Mouse (Mus musculus) neural tube, embryonic 15.5 days (tissue): Measurements from ENCODE around the gene Odf3l1. TPM values are rescaled to one million over a fixed set of nuclear protein-coding genes. Genes with fewer than 3 reads are reported as not detected.

Source experiments
- ATAC-seq: fragments of 200-750 bp; cut with Nextera tagmentation; 2 replicates; pipeline ENCODE4 v1.8.0; 2017; ENCODE audit warnings: mild to moderate bottlenecking, moderate TSS enrichment, moderate library complexity; ENCODE audit not compliant: low FRiP score
- H3K27ac ChIP-seq: fragments of 300-500 bp; sonication (generic); replicated peaks from 2 replicates; pipeline ENCODE4 v1.5.1; 2015; ENCODE audit warnings: mild to moderate bottlenecking, inconsistent platforms
- H3K27me3 ChIP-seq: fragments of 300-500 bp; sonication (generic); replicated peaks from 2 replicates; pipeline ENCODE4 v1.6.1; 2015; ENCODE audit warnings: inconsistent platforms
- H3K36me3 ChIP-seq: fragments of 300-500 bp; sonication (generic); 2 replicates; pipeline ENCODE4 v1.6.1; 2015; ENCODE audit warnings: inconsistent platforms
- H3K4me1 ChIP-seq: fragments of 300-500 bp; sonication (generic); 2 replicates; pipeline ENCODE4 v1.6.1; 2015; ENCODE audit warnings: inconsistent platforms
- H3K4me2 ChIP-seq: fragments of 300-500 bp; sonication (generic); 2 replicates; pipeline ENCODE4 v1.6.1; 2015; ENCODE audit warnings: inconsistent platforms, mild to moderate bottlenecking, moderate library complexity
- H3K4me3 ChIP-seq: fragments of 300-500 bp; sonication (generic); replicated peaks from 2 replicates; pipeline ENCODE4 v1.5.1; 2015; ENCODE audit warnings: mild to moderate bottlenecking, inconsistent platforms
- H3K9ac ChIP-seq: fragments of 300-500 bp; sonication (generic); replicated peaks from 2 replicates; pipeline ENCODE4 v1.6.1; 2015; ENCODE audit warnings: mild to moderate bottlenecking, inconsistent platforms
- H3K9me3 ChIP-seq: fragments of 300-500 bp; sonication (generic); replicated peaks from 2 replicates; pipeline ENCODE4 v1.6.1; 2016; ENCODE audit warnings: inconsistent platforms
- WGBS: fragments of 180-500 bp; shearing (Covaris S2); methylation state at CpG from one replicate; pipeline ENCODE4 v1.1.7; 2015; ENCODE audit warnings: mixed read lengths; 5-methylcytosine and 5-hydroxymethylcytosine counted together
- polyA plus RNA-seq: library from polyadenylated mRNA; unstranded; fragments of >200 nt; fragmentation: Nextera tagmentation; extraction: Ambion mirVana; gene quantifications from 2 replicates; pipeline ENCODE4 v1.2.1, GENCODE M21; 2015

Gene Odf3l1
- polyA plus RNA-seq, 1 experiment from 2014 or later: 0.28 TPM

DNA sequence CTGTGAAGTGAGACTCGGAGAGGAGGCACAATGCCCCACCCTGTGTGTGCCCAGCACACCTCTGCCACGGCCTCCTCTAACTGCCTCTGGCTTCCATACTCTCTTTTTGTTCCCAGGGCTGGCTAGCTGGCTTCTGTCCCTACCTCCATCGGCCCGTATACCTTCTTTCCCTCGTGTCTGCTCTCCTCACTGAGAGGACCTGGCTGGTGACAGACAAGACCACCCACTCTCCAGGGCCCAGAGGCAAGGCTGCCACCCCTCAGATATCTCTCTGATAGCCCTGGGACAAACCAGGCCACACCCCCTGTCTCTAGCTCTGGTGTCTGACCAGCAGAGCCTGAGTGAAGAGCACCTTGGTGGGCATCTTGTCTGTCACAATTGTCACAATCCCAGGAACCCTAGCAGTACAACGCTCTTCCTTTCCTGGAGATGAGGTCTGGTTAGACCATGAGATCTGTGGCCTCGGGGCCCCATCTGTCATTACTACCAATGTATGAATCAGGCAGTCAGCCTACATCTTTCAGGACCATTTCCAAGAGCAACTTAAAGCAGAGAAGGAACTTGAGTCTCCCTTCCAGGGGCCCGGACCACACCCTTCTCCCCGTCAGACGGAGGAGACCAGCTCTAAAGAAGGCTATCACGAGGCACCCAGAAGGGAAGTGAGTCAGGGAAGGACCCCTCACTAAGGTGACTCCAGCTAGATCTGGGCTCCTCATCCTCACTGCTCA is 1.4 kb upstream of the Odf3l1 start:
- no peak overlapping the region for H3K27ac ChIP-seq
- peaks cover 35% of the 10 kb centered on the region for H3K4me1 ChIP-seq
- peak overlapping the region; percentile 36 for H3K4me3 ChIP-seq
- H3K4me2 ChIP-seq: peak overlapping the region; percentile 46
- H3K36me3 ChIP-seq: no peaks in the 10 kb centered on the region
- ATAC-seq: no peak
- H3K9me3 ChIP-seq: no peaks in the 10 kb centered on the region
- 69% methylated on average over 11 of the region's 11 CpGs for WGBS
- peaks cover 29% of the 10 kb centered on the region for H3K27me3 ChIP-seq
- H3K9ac ChIP-seq: no peak overlapping the region

GRCm38 (mm10) chr9:56864832-56865231 is 353 bp upstream of the Odf3l1 start, which contains the start of gene Cspg4:
TSS of gene Cspg4 (plus strand) at chr9:56865033.
- Histone ChIP-seq H3K36me3 (no peaks in the 10 kb centered on the region), H3K4me1 (peaks cover 27% of the 10 kb centered on the region), H3K9me3 (no peaks in the 10 kb centered on the region), H3K27ac (0 out of 2 replicates have a peak within 1 kb of the TSS, but pooled peaks have one; percentile 37), H3K9ac (no peak within 1 kb of the TSS), H3K4me2 (peak within 1 kb of the TSS; percentile 46), H3K27me3 (peaks cover 29% of the 10 kb centered on the region), H3K4me3 (peak within 1 kb of the TSS; percentile 36)
- no peak for ATAC-seq
- WGBS: 4% methylated on average over 24 of the region's 24 CpGs

DNA sequence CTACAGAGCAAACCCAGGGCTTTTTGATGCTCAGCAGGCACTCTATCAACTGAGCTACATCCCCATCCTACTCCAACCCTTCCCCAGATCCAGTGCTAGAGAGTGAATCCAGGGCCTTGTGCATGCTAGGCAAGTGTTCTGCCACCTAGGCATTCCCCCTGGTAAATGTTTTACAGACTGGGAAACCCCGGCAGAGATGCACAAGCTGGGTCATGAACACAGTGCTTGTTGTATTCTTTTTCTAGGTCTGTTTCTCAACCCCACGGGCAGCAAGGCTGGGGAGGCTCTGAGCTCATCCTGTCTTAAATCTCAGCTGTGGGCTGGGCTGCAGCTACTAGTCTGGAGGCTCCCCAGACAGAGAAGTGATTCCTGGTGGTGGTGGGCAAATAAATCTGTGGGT is 1.6 kb downstream of the Odf3l1 start:
- no peaks in the 10 kb centered on the region for H3K36me3 ChIP-seq
- WGBS: 51% methylated on average over 2 of the region's 2 CpGs

GRCm38 (mm10) chr9:56860486-56861269 is 3.8 kb downstream of the Odf3l1 start:
- Histone ChIP-seq H3K27me3 (peaks cover 20% of the 10 kb centered on the region), H3K4me1 (peaks cover 13% of the 10 kb centered on the region), H3K27ac (no peak overlapping the region), H3K9ac (no peak overlapping the region), H3K4me2 (no peak overlapping the region), H3K4me3 (no peak overlapping the region), H3K9me3 (no peaks in the 10 kb centered on the region), H3K36me3 (no peaks in the 10 kb centered on the region)
- ATAC-seq: no peak
- WGBS: 68% methylated on average over 15 of the region's 15 CpGs

More for the DNA sequence above, 1.6 kb downstream of the Odf3l1 start:
- no peak overlapping the region for H3K4me3 ChIP-seq
- H3K9me3 ChIP-seq: no peaks in the 10 kb centered on the region
- no peak overlapping the region for H3K9ac ChIP-seq
- no peak overlapping the region for H3K4me2 ChIP-seq
- H3K4me1 ChIP-seq: peaks cover 14% of the 10 kb centered on the region
- H3K27ac ChIP-seq: no peak overlapping the region
- ATAC-seq: no peak
- peaks cover 29% of the 10 kb centered on the region for H3K27me3 ChIP-seq

DNA sequence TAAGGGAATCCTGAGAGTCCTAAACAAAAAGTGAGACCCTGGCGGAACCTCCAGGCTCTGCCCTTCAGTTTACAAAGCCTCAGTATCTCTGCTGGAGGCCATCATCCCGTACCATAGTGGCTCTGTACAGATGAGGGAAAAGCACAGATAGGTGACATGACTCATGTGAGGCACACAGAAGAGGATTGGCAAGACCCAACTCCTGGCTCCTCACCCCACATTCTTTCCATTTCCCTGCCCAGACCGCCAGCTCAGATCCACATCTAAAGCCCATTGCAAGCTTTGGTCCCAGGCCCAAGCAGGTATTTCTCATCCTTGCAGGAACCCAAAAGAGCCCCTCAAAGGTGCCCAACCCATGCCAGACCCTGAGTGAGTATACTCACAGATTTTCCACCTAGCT is 4.4 kb downstream of the Odf3l1 start:
- ATAC-seq: no peak
- 77% methylated on average over 3 of the region's 3 CpGs for WGBS
- no peak overlapping the region for H3K9ac ChIP-seq
- H3K27ac ChIP-seq: no peak overlapping the region
- no peaks in the 10 kb centered on the region for H3K9me3 ChIP-seq
- H3K4me2 ChIP-seq: no peak overlapping the region
- H3K36me3 ChIP-seq: no peaks in the 10 kb centered on the region
- H3K4me1 ChIP-seq: peaks cover 12% of the 10 kb centered on the region
- no peak overlapping the region for H3K4me3 ChIP-seq
- H3K27me3 ChIP-seq: peaks cover 13% of the 10 kb centered on the region

DNA sequence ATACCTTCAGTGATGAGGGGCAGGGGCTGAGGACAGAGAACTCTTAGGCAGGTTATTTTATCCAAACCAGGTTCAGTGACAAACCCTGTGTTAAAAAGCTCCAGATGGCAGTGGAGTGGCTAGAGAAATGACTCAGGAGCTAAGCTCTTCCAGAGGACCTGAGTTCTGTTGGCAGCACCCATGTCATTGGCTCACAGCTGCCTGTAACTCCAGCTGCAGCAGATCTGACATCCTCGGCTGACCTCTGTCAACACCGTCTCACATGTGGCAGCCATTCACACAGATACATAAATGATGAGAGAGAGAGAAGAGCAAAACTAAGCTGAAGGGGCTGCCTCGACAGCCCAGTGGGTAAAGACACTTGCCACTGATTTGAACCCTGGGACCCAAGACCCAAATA is 7.0 kb downstream of the Odf3l1 start:
- 65% methylated on average over 3 of the region's 3 CpGs for WGBS
- H3K4me3 ChIP-seq: no peak overlapping the region

DNA sequence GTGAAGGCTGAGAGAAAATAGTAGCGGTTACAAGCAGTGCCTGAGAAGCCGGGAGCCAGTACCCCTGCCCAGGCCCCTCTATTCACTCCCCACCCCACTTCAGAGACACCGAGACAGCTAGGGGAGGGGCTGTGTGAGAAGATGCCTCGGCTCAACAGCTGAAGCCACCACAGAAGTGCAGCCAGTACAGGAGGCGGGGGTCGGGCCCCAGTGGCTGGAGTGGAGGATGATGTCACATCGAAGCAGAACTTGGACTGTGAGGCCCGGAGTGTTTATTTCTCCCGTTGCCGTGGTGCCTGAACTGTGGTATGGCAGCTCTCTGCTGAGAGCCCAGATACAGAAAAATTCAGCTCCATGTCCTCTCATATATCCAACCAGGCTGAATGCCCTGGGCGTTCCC is 12.7 kb downstream of the Odf3l1 start:
- Histone ChIP-seq H3K9ac (no peak overlapping the region), H3K36me3 (no peaks in the 10 kb centered on the region), H3K27me3 (no peaks in the 10 kb centered on the region), H3K4me1 (peaks cover 8% of the 10 kb centered on the region), H3K9me3 (no peaks in the 10 kb centered on the region), H3K4me3 (no peak overlapping the region), H3K4me2 (no peak overlapping the region), H3K27ac (no peak overlapping the region)
- 33% methylated on average over 11 of the region's 11 CpGs for WGBS
- peak; percentile 30; the same call in 1 of the 2 replicates for ATAC-seq

More for the DNA sequence above, 7.0 kb downstream of the Odf3l1 start:
- H3K4me1 ChIP-seq: no peaks in the 10 kb centered on the region
- no peak overlapping the region for H3K27ac ChIP-seq
- no peaks in the 10 kb centered on the region for H3K27me3 ChIP-seq
- no peaks in the 10 kb centered on the region for H3K36me3 ChIP-seq
- no peak overlapping the region for H3K9ac ChIP-seq
- no peaks in the 10 kb centered on the region for H3K9me3 ChIP-seq
- ATAC-seq: no peak
- no peak overlapping the region for H3K4me2 ChIP-seq

- Histone ChIP-seq H3K9ac (no peak overlapping the region), H3K27ac (no peak overlapping the region), H3K4me2 (no peak overlapping the region), H3K27me3 (no peaks in the 10 kb centered on the region), H3K36me3 (no peaks in the 10 kb centered on the region), H3K9me3 (no peaks in the 10 kb centered on the region), H3K4me3 (no peak overlapping the region), H3K4me1 (peaks cover 8% of the 10 kb centered on the region)
- ATAC-seq: no peak
- WGBS: 87% methylated on average over 4 of the region's 4 CpGs
Observed at GRCm38 (mm10) chr9:56850905-56851252, 13.6 kb downstream of the Odf3l1 start.

- Histone ChIP-seq H3K4me3 (no peak overlapping the region), H3K4me2 (no peak overlapping the region), H3K9ac (no peak overlapping the region), H3K36me3 (no peaks in the 10 kb centered on the region), H3K4me1 (peaks cover 8% of the 10 kb centered on the region), H3K9me3 (no peaks in the 10 kb centered on the region), H3K27me3 (no peaks in the 10 kb centered on the region), H3K27ac (no peak overlapping the region)
- WGBS: 79% methylated on average over 14 of the region's 14 CpGs
- ATAC-seq: no peak
Observed at GRCm38 (mm10) chr9:56850128-56850904, 14.2 kb downstream of the Odf3l1 start.

- H3K27ac ChIP-seq: no peak overlapping the region
- H3K9me3 ChIP-seq: no peaks in the 10 kb centered on the region
- peak; percentile 43; the same call in 1 of the 2 replicates for ATAC-seq
- H3K4me2 ChIP-seq: no peak overlapping the region
- H3K27me3 ChIP-seq: 0 out of 2 replicates have a peak, but pooled peaks cover 3% of the 10 kb centered on the region
- WGBS: 14% methylated on average over 3 of the region's 3 CpGs
- no peak overlapping the region for H3K9ac ChIP-seq
- H3K36me3 ChIP-seq: no peaks in the 10 kb centered on the region
- H3K4me1 ChIP-seq: peaks cover 33% of the 10 kb centered on the region
- H3K4me3 ChIP-seq: no peak overlapping the region
Observed at GRCm38 (mm10) chr9:56847523-56847922, 17.0 kb downstream of the Odf3l1 start.

- Histone ChIP-seq H3K27me3 (0 out of 2 replicates have a peak, but pooled peaks cover 3% of the 10 kb centered on the region), H3K36me3 (no peaks in the 10 kb centered on the region), H3K9ac (0 out of 2 replicates have a peak overlapping the region, but pooled peaks have one; percentile 9), H3K4me2 (no peak overlapping the region), H3K9me3 (no peaks in the 10 kb centered on the region), H3K4me1 (peaks cover 44% of the 10 kb centered on the region), H3K27ac (0 out of 2 replicates have a peak overlapping the region, but pooled peaks have one; percentile 4), H3K4me3 (no peak overlapping the region)
- no peak for ATAC-seq
- 28% methylated on average over 8 of the region's 8 CpGs for WGBS
Observed at GRCm38 (mm10) chr9:56844644-56845043, 19.8 kb downstream of the Odf3l1 start.
